Mouse (Mus musculus): Measurements from ENCODE around the gene C3.

C3 gene

DNA sequence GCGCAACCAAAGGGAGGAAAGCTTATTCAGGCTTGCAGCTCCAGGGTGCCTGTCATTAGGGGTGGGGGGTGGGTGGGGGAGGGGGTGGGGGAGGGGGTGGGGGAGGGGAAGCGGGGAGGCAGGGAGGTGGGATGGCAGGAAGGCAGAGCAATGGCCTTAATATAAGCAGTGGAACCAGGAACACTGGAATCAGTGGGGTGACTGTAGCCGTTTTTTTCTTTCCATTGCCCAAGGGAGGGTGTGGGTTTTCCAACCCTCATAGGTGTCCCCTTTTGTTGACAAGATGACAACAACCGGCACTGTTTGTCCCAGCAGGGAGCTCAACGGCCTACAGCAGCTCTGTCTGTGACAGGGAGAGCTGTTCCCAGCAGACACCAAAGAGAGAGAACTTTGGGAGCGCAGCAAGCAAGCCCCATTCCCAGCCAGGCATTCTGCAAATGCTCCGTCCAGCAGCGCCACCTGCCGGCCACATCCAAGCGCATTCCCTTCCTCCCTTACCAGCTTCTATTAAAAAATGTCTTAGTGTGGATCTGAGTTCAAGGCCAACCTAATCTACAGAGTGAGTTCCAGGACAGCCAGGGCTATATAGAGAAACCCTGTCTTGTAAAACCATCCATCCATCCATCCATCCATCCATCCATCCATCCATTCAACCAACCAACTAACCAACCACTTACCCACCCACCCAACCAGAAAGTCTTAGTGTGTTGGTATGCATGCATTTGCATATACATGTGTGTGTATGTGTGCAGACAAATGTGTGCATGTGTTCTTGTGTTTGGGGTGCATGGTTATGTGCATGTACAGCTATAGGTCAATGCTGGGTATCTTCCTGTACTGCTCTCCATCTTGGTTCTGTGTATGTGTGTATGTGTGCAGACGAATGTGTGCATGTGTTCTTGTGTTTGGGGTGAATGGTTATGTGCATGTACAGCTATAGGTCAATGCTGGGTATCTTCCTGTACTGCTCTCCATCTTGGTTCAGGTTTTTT is 60.8 kb downstream of the C3 start:
- peak; percentile 94 for DNase-seq (ENCODE audit: low read depth)

All from NIH3T3 (cell line).